Mouse (Mus musculus) heart, embryonic 11.5 days (tissue): ENCODE results near the gene Papolb. TPM values are rescaled to one million over a fixed set of nuclear protein-coding genes. Genes with fewer than 3 reads are reported as not detected.
A peak's percentile ranks its signal among the peaks of the same experiment; 100 is the strongest.

ENCODE experiments used
- ATAC-seq: fragments of 200-750 bp; cut with Nextera tagmentation; replicated peaks from 2 replicates; pipeline ENCODE4 v1.8.0; 2017; ENCODE audit warnings: moderate library complexity; ENCODE audit not compliant: insufficient number of reproducible peaks, low FRiP score, low TSS enrichment
- H3K27ac ChIP-seq: fragments of 300-500 bp; sonication (generic); 2 replicates; pipeline ENCODE4 v1.5.1; 2014; ENCODE audit warnings: mild to moderate bottlenecking, low read depth, low read length
- H3K27me3 ChIP-seq: fragments of 300-500 bp; sonication (generic); 2 replicates; pipeline ENCODE4 v1.6.1; 2014; ENCODE audit warnings: mild to moderate bottlenecking, low read length, mixed read lengths; ENCODE audit not compliant: control insufficient read depth, insufficient read depth
- H3K36me3 ChIP-seq: fragments of 300-500 bp; sonication (generic); 2 replicates; pipeline ENCODE4 v1.6.1; 2014; ENCODE audit warnings: mild to moderate bottlenecking, low read length, moderate library complexity, mixed read lengths; ENCODE audit not compliant: control insufficient read depth, insufficient read depth
- H3K4me1 ChIP-seq: fragments of 300-500 bp; sonication (generic); 2 replicates; pipeline ENCODE4 v1.6.1; 2014; ENCODE audit warnings: low read length; ENCODE audit not compliant: control insufficient read depth, insufficient read depth
- H3K4me2 ChIP-seq: fragments of 300-500 bp; sonication (generic); 2 replicates; pipeline ENCODE4 v1.6.1; 2014; ENCODE audit warnings: mild to moderate bottlenecking, moderate library complexity
- H3K4me3 ChIP-seq: fragments of 300-500 bp; sonication (generic); 2 replicates; pipeline ENCODE4 v1.5.1; 2014; ENCODE audit warnings: low read depth, low read length
- H3K9ac ChIP-seq: fragments of 300-500 bp; sonication (generic); 2 replicates; pipeline ENCODE4 v1.6.1; 2014; ENCODE audit warnings: mild to moderate bottlenecking, low read depth, low read length, moderate library complexity
- H3K9me3 ChIP-seq: fragments of 300-500 bp; sonication (generic); replicated peaks from 2 replicates; pipeline ENCODE4 v1.6.1; 2016; ENCODE audit warnings: low read length; ENCODE audit not compliant: control insufficient read depth
- WGBS: fragments of 180-500 bp; shearing (Covaris S2); extraction: QIAGEN DNeasy Blood & Tissue Kit; methylation state at CpG from one replicate; pipeline ENCODE4 v1.1.7; 2014; ENCODE audit not compliant: insufficient replicate concordance; 5-methylcytosine and 5-hydroxymethylcytosine counted together
- polyA plus RNA-seq: library from polyadenylated mRNA; unstranded; fragments of >200 nt; fragmentation: Nextera tagmentation; extraction: Ambion mirVana; gene quantifications from 2 replicates; pipeline ENCODE4 v1.2.1, GENCODE M21; 2014

Papolb gene
- polyA plus RNA-seq, 1 experiment from 2014 or later, result 0.39 TPM

DNA sequence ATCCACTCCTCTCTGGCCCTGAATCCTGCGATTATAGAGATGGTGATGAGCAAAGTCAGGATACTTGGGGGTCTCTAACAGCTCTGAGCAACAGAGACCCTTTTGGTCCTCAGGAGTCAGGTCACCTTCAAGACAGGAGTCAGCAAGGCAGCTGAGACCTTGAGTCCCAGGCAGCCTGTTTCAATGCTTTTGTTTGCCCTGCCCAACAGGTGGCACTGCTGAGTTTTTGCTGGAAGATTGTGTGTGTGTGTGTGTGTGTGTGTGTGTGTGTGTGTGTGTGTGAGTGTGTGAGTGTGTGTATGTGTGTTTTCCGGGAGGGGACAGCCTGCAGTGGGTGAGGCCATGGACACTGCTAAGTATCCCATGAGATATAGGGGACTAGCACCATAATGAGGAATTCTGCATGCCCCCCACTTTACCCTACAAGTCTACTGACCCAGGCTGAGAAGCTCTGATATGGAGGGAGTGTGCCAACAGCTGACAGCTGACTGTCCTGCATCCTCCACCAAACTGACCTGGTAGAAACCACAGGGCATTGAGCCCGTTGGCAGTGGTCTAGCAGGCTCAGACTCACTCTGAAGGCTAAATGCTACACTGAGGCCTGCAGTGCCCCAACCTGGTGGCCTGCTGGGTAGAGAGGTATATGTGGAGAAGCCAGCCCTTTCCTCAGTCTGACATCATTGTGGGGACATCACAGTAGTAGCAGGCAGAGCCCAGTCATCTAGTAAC, 24.0 kb downstream of the Papolb start:
- H3K27me3 ChIP-seq, result no peaks in the 10 kb centered on the region; the same call in 1 of the 2 replicates
- H3K27ac ChIP-seq, result no peak overlapping the region
- H3K9me3 ChIP-seq, result no peaks in the 10 kb centered on the region
- no peak for ATAC-seq
- 68% methylated on average over 3 of the region's 3 CpGs for WGBS
- no peaks in the 10 kb centered on the region for H3K36me3 ChIP-seq
- no peak overlapping the region for H3K4me2 ChIP-seq
- no peak overlapping the region for H3K9ac ChIP-seq
- peaks cover 19% of the 10 kb centered on the region for H3K4me1 ChIP-seq
- H3K4me3 ChIP-seq, result no peak overlapping the region

DNA sequence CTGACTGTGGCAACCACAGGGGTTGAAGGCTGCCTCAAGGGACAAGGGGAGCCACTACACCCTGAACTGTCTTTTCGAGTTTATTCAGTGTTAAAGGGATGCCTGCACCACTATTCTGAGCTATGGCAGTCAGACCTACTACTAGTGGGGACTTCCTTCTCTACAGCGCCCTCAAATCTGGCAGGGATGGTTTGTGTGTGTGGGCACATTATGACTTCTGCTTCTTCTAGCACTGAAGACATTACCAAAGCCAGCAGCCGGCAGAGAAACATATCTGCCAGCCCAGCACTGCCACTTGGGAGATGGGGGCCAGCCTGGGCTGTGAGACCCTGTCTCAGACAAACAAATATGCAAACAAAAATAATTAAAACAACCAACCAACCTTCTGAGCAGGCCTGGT, 25.7 kb downstream of the Papolb start:
- WGBS, result 72% methylated on average over 3 of the region's 3 CpGs
- Histone ChIP-seq H3K36me3 (no peaks in the 10 kb centered on the region), H3K9ac (no peak overlapping the region), H3K4me1 (peaks cover 6% of the 10 kb centered on the region), H3K4me2 (no peak overlapping the region), H3K27me3 (no peaks in the 10 kb centered on the region; the same call in 1 of the 2 replicates), H3K4me3 (no peak overlapping the region), H3K9me3 (no peaks in the 10 kb centered on the region), H3K27ac (no peak overlapping the region)
- ATAC-seq, result no peak

- no peak overlapping the region for H3K27ac ChIP-seq
- no peaks in the 10 kb centered on the region for H3K36me3 ChIP-seq
- no peaks in the 10 kb centered on the region; the same call in none of the 2 replicates for H3K27me3 ChIP-seq
- H3K9ac ChIP-seq, result no peak overlapping the region
- H3K4me2 ChIP-seq, result no peak overlapping the region
- H3K9me3 ChIP-seq, result no peaks in the 10 kb centered on the region
- no peak overlapping the region for H3K4me3 ChIP-seq
- 2% methylated on average over 3 of the region's 3 CpGs for WGBS
- peaks cover 2% of the 10 kb centered on the region; the same call in 1 of the 2 replicates for H3K4me1 ChIP-seq
- ATAC-seq, result peak; percentile 76
Observed at GRCm38 (mm10) chr5:142502414-142502813, 27.5 kb downstream of the Papolb start.

- Histone ChIP-seq H3K4me1 (peaks cover 2% of the 10 kb centered on the region; the same call in 1 of the 2 replicates), H3K36me3 (no peaks in the 10 kb centered on the region), H3K27ac (no peak overlapping the region), H3K4me3 (no peak overlapping the region), H3K9me3 (no peaks in the 10 kb centered on the region), H3K27me3 (no peaks in the 10 kb centered on the region; the same call in none of the 2 replicates), H3K4me2 (no peak overlapping the region), H3K9ac (no peak overlapping the region)
- no peak for ATAC-seq
- WGBS, result 78% methylated on average over 10 of the region's 10 CpGs
Observed at GRCm38 (mm10) chr5:142500918-142501317, 29.0 kb downstream of the Papolb start.

DNA sequence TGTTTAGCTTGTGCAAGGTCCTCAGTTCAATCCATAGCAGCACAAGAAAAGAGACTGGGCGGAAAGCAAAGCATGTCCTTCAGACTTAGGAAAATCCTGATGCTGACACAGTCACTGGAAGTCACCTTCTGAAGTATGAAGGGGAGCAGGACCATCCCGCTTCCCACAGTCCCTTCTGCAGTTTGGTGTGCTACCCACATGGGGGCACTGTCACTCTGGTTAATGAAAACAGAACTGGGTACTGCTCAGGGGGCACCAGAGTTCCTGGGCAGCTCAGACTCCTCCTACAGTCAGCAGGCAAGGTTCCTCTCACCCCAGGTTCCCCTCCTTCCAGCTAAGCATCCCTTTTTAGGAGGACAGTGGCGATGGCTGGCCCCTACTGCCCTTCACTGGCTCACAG, 30.9 kb downstream of the Papolb start:
- Histone ChIP-seq H3K27ac (no peak overlapping the region), H3K27me3 (no peaks in the 10 kb centered on the region; the same call in none of the 2 replicates), H3K4me2 (no peak overlapping the region), H3K9me3 (no peaks in the 10 kb centered on the region), H3K9ac (no peak overlapping the region), H3K36me3 (no peaks in the 10 kb centered on the region), H3K4me3 (no peak overlapping the region), H3K4me1 (peaks cover 14% of the 10 kb centered on the region)
- ATAC-seq, result no peak
- WGBS, result 46% methylated on average over 3 of the region's 3 CpGs

DNA sequence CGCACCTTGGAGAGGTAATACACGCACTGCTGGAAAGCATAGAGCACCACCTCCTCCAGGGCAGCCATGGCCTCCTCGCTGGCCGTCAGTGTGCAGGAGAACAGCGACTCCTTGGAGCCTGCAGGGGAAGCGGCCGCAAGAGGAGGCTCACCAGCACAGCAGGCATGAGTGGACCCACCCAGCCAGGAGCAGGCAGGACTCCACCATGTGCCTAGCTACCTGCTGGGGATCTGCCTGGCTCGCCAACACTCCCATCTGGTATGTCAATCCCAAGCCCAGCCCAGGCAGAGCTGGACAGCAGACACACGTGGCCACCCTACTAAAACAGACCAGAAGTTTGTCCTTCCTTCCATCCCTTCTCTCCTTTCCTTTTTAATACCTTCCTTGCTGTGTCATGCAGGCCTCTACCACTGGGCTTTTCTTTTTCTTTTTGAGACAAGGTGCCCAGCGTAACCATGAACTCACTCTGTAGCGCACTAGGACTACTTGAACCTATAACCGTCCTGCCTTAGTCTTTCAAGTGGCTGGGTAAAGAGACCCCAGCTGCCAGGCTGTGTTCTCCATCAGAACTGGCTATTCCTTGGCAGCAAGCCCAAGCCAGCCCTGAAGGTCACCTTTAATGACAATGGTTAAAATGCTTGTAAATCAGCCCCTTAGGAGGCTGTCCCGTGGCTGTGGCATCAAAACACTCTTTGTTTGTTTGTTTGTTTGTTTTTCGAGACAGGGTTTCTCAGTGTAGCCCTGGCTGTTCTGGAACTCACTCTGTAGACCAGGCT, 34.4 kb downstream of the Papolb start:
- H3K9me3 ChIP-seq, result no peaks in the 10 kb centered on the region
- no peak overlapping the region for H3K4me2 ChIP-seq
- H3K36me3 ChIP-seq, result no peaks in the 10 kb centered on the region
- 45% methylated on average over 14 of the region's 14 CpGs for whole genome bisulfite sequencing
- peak overlapping the region; percentile 8; the same call in 1 of the 2 replicates for H3K9ac ChIP-seq
- peaks cover 11% of the 10 kb centered on the region for H3K4me1 ChIP-seq
- no peak for ATAC-seq
- H3K27ac ChIP-seq, result peak overlapping the region; percentile 43; the same call in 1 of the 2 replicates
- H3K4me3 ChIP-seq, result no peak overlapping the region
- no peaks in the 10 kb centered on the region; the same call in 1 of the 2 replicates for H3K27me3 ChIP-seq

DNA sequence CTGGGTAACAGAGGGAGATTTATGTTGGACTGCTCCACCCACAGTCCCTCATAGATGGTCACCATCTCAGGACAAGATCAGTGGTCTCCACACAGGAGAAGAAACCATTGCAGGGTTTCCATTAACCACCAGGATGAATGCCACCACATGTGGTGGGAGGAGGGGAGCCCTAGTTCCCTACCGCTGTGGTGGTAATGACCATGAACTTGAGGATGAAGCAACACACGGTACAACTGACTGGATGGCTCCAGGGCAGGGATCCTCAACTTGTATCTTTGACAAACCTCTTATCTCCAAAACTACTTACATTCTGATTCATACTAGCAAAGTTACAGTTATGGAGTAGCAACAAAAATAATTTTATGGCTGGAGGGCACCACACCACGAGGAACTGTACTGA, 36.6 kb downstream of the Papolb start:
- H3K4me2 ChIP-seq, result no peak overlapping the region
- H3K9me3 ChIP-seq, result no peaks in the 10 kb centered on the region
- no peak overlapping the region for H3K9ac ChIP-seq
- H3K27me3 ChIP-seq, result no peaks in the 10 kb centered on the region; the same call in 1 of the 2 replicates
- WGBS, result 80% methylated on average over 3 of the region's 3 CpGs
- no peaks in the 10 kb centered on the region for H3K36me3 ChIP-seq
- H3K27ac ChIP-seq, result no peak overlapping the region
- H3K4me1 ChIP-seq, result peaks cover 11% of the 10 kb centered on the region
- ATAC-seq, result no peak
- no peak overlapping the region for H3K4me3 ChIP-seq

GRCm38 (mm10) chr5:142489955-142490707, 39.7 kb downstream of the Papolb start:
- no peaks in the 10 kb centered on the region for H3K36me3 ChIP-seq
- peaks cover 6% of the 10 kb centered on the region for H3K4me1 ChIP-seq
- WGBS, result 64% methylated on average over 9 of the region's 9 CpGs
- no peak overlapping the region for H3K27ac ChIP-seq
- H3K27me3 ChIP-seq, result no peaks in the 10 kb centered on the region
- H3K4me3 ChIP-seq, result no peak overlapping the region
- no peak for ATAC-seq
- no peak overlapping the region for H3K9ac ChIP-seq
- H3K9me3 ChIP-seq, result no peaks in the 10 kb centered on the region
- no peak overlapping the region for H3K4me2 ChIP-seq
